Mouse (Mus musculus) hindbrain, postnatal 0 days (tissue): ENCODE data around the gene Fam83c. TPM values are rescaled to one million over a fixed set of nuclear protein-coding genes. Genes with fewer than 3 reads are reported as not detected.

ENCODE experiments used
- ATAC-seq: fragments of 200-750 bp; cut with Nextera tagmentation; 2 replicates; pipeline ENCODE4 v1.8.0; 2017; ENCODE audit warnings: mild to moderate bottlenecking, moderate TSS enrichment, moderate library complexity
- DNase-seq: peaks from one replicate; pipeline ENCODE4 v3.0.0-alpha.2; 2015; ENCODE audit warnings: low spot score
- H3K27ac ChIP-seq: fragments of 300-500 bp; sonication (generic); 2 replicates; pipeline ENCODE4 v1.5.1; 2014; ENCODE audit warnings: mild to moderate bottlenecking
- H3K27me3 ChIP-seq: fragments of 300-500 bp; sonication (generic); 2 replicates; pipeline ENCODE4 v1.6.1; 2014; ENCODE audit warnings: low read length, mixed read lengths; ENCODE audit not compliant: insufficient read depth
- H3K36me3 ChIP-seq: fragments of 300-500 bp; sonication (generic); 2 replicates; pipeline ENCODE4 v1.6.1; 2014; ENCODE audit warnings: low read length, mixed read lengths; ENCODE audit not compliant: insufficient read depth
- H3K4me1 ChIP-seq: fragments of 300-500 bp; sonication (generic); 2 replicates; pipeline ENCODE4 v1.6.1; 2014; ENCODE audit warnings: antibody characterized with exemption, low read length, mixed read lengths; ENCODE audit not compliant: insufficient read depth
- H3K4me2 ChIP-seq: fragments of 300-500 bp; sonication (generic); 2 replicates; pipeline ENCODE4 v1.6.1; 2014; ENCODE audit warnings: low read depth, mild to moderate bottlenecking, low read length, moderate library complexity, mixed read lengths
- H3K4me3 ChIP-seq: fragments of 300-500 bp; sonication (generic); 2 replicates; pipeline ENCODE4 v1.5.1; 2014; ENCODE audit warnings: low read length
- H3K9ac ChIP-seq: fragments of 300-500 bp; sonication (generic); replicated peaks from 2 replicates; pipeline ENCODE4 v1.6.1; 2014; ENCODE audit warnings: mild to moderate bottlenecking, low read length, moderate library complexity, mixed read lengths
- H3K9me3 ChIP-seq: fragments of 300-500 bp; sonication (generic); 2 replicates; pipeline ENCODE4 v1.6.1; 2016; ENCODE audit warnings: low read length, mixed read lengths
- CTCF ChIP-seq: IDR thresholded peaks from 2 replicates; pipeline ENCODE4 v1.5.1; 2016; ENCODE audit warnings: antibody characterized with exemption, control low read depth, low read depth
- WGBS: fragments of 180-500 bp; shearing (Covaris S2); extraction: QIAGEN DNeasy Blood & Tissue Kit; methylation state at CpG from one replicate; pipeline ENCODE4 v1.1.7; 2014; 5-methylcytosine and 5-hydroxymethylcytosine counted together
- polyA plus RNA-seq: library from polyadenylated mRNA; unstranded; fragments of >200 nt; fragmentation: Nextera tagmentation; extraction: Ambion mirVana; gene quantifications from 2 replicates; pipeline ENCODE4 v1.2.1, GENCODE M21; 2015
- total RNA-seq: library from RNA; depleted of rRNA; stranded (reverse); fragments of >200 nt; gene quantifications from 2 replicates; pipeline ENCODE4 v1.2.3, GENCODE M21; 2014; rRNA removed

Gene Fam83c
- total and polyA plus RNA-seq, 2 experiments from 2014 or later = 0.15 TPM; not detected in 1

- 71% methylated on average over 5 of the region's 5 CpGs for WGBS
- Histone ChIP-seq H3K4me1 (0 out of 2 replicates have a peak, but pooled peaks cover 4% of the 10 kb centered on the region), H3K27me3 (no peaks in the 10 kb centered on the region), H3K27ac (no peak overlapping the region), H3K9ac (no peak overlapping the region), H3K36me3 (no peaks in the 10 kb centered on the region), H3K4me2 (no peak overlapping the region), H3K9me3 (no peaks in the 10 kb centered on the region), H3K4me3 (no peak overlapping the region)
- ATAC-seq (no peak), DNase-seq (no peak)
- no peak for TF ChIP-seq CTCF
These were observed 47.7 kb downstream of the Fam83c start for GRCm38 (mm10) chr2:155786905-155787304.

GRCm38 (mm10) chr2:155784534-155784933 lies 50.1 kb downstream of the Fam83c start:
- Histone ChIP-seq H3K9me3 (no peaks in the 10 kb centered on the region), H3K4me2 (no peak overlapping the region), H3K27ac (no peak overlapping the region), H3K9ac (no peak overlapping the region), H3K4me3 (no peak overlapping the region), H3K36me3 (no peaks in the 10 kb centered on the region), H3K4me1 (0 out of 2 replicates have a peak, but pooled peaks cover 4% of the 10 kb centered on the region), H3K27me3 (no peaks in the 10 kb centered on the region)
- 72% methylated on average over 6 of the region's 6 CpGs for WGBS
- DNase-seq (no peak), ATAC-seq (no peak)
- TF ChIP-seq CTCF = no peak

- H3K4me1 ChIP-seq = peaks cover 5% of the 10 kb centered on the region; the same call in 1 of the 2 replicates
- no peak for TF ChIP-seq CTCF
- WGBS = 81% methylated on average over 3 of the region's 3 CpGs
- ATAC-seq (no peak), DNase-seq (no peak)
- no peaks in the 10 kb centered on the region for H3K27me3 ChIP-seq
- H3K9me3 ChIP-seq = no peaks in the 10 kb centered on the region
- no peaks in the 10 kb centered on the region for H3K36me3 ChIP-seq
- no peak overlapping the region for H3K27ac ChIP-seq
- H3K4me2 ChIP-seq = no peak overlapping the region
- H3K4me3 ChIP-seq = no peak overlapping the region
- no peak overlapping the region for H3K9ac ChIP-seq
These were observed 55.1 kb downstream of the Fam83c start for GRCm38 (mm10) chr2:155779506-155779905.

DNA sequence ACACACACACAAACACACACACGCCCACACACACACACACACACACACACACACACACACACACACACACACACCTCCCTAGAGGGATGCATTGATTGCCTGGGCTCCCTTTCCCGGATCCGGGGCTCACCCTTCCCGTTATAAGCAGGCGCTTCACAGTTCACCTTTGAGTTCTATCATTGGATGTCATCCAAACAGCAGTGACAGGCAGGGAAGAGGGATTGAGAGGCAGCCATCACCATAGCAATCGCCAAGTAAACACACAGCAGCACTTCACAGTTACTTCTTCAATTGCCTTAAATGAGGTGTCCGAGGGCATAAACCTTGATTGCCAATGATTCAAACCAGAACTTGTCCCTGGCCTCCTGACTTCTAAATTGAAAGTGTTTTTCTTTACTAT lies 55.6 kb downstream of the Fam83c start:
- Histone ChIP-seq H3K9me3 (no peaks in the 10 kb centered on the region), H3K9ac (no peak overlapping the region), H3K4me3 (no peak overlapping the region), H3K4me1 (peaks cover 5% of the 10 kb centered on the region; the same call in 1 of the 2 replicates), H3K27me3 (no peaks in the 10 kb centered on the region), H3K27ac (no peak overlapping the region), H3K36me3 (no peaks in the 10 kb centered on the region), H3K4me2 (no peak overlapping the region)
- WGBS = 41% methylated on average over 7 of the region's 7 CpGs
- no peak for ATAC-seq
- peak; percentile 40 for DNase-seq
- TF ChIP-seq CTCF = no peak

DNA sequence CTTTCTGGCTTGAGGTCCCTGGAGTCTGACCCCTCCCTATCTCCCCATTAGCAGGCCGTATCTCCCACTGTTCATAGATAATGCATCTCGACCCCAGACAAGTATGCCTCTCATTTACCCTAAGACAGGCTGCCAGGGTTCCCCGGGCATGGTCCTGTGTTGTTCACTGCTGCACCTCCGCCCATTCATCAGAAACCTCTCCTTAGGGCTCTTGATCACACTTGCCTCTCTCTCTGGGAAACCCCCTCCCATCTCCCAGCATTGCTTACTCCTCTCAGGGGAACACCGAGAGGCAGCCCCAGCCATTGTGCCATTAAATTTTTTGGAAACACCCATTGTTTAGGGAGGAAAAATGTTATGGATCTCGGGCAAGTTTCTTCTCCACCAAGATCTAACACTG lies 56.6 kb downstream of the Fam83c start:
- ATAC-seq = no peak
- Histone ChIP-seq H3K4me1 (peaks cover 5% of the 10 kb centered on the region; the same call in 1 of the 2 replicates), H3K36me3 (no peaks in the 10 kb centered on the region), H3K27ac (no peak overlapping the region), H3K9me3 (no peaks in the 10 kb centered on the region), H3K9ac (no peak overlapping the region), H3K27me3 (no peaks in the 10 kb centered on the region), H3K4me2 (peak overlapping the region; percentile 77), H3K4me3 (no peak overlapping the region)
- 46% methylated on average over 6 of the region's 6 CpGs for WGBS
- no peak for TF ChIP-seq CTCF
- no peak for DNase-seq

- no peaks in the 10 kb centered on the region for H3K9me3 ChIP-seq
- peak overlapping the region; percentile 19; the same call in 1 of the 2 replicates for H3K4me3 ChIP-seq
- H3K36me3 ChIP-seq = no peaks in the 10 kb centered on the region
- no peak overlapping the region for H3K9ac ChIP-seq
- peak overlapping the region; percentile 77 for H3K4me2 ChIP-seq
- WGBS = 42% methylated on average over 4 of the region's 4 CpGs
- no peaks in the 10 kb centered on the region for H3K27me3 ChIP-seq
- DNase-seq (no peak), ATAC-seq (no peak)
- H3K27ac ChIP-seq = no peak overlapping the region
- TF ChIP-seq CTCF = no peak
- peaks cover 5% of the 10 kb centered on the region; the same call in 1 of the 2 replicates for H3K4me1 ChIP-seq
These were observed 57.0 kb downstream of the Fam83c start for GRCm38 (mm10) chr2:155777688-155777985.

Other genes with a start within 250 kb of the Fam83c start
- 5.6 and 14.7 TPM in 2 replicates for gene Gss, start 242.0 kb downstream of the Fam83c start, total RNA-seq
- 15.3 and 15.4 TPM in 2 replicates for gene Gss, start 242.0 kb downstream of the Fam83c start, polyA plus RNA-seq
- gene Myh7b, start 223.6 kb downstream of the Fam83c start, total RNA-seq = 0.18 and 3.1 TPM in 2 replicates
- 3.4 and 3.9 TPM in 2 replicates for gene Myh7b, start 223.6 kb downstream of the Fam83c start, polyA plus RNA-seq
- 169 and 172 TPM in 2 replicates for gene Trpc4ap, start 142.5 kb downstream of the Fam83c start, total RNA-seq
- gene Trpc4ap, start 142.5 kb downstream of the Fam83c start, polyA plus RNA-seq = 127 and 129 TPM in 2 replicates
- gene Edem2, start 105.4 kb downstream of the Fam83c start, total RNA-seq = 32.0 and 40.7 TPM in 2 replicates
- gene Edem2, start 105.4 kb downstream of the Fam83c start, polyA plus RNA-seq = 27.9 and 35.2 TPM in 2 replicates
- not detected in 2 replicates for gene Gm17581, start 99.0 kb downstream of the Fam83c start, total RNA-seq
- gene Gm17581, start 99.0 kb downstream of the Fam83c start, polyA plus RNA-seq = not detected in 2 replicates
- 1.1 and 1.4 TPM in 2 replicates for gene Procr, start 83.7 kb downstream of the Fam83c start, total RNA-seq
- gene Procr, start 83.7 kb downstream of the Fam83c start, polyA plus RNA-seq = 1.6 and 2.6 TPM in 2 replicates
- 161 and 179 TPM in 2 replicates for gene Mmp24, start 59.5 kb downstream of the Fam83c start, total RNA-seq
- 12.2 and 12.4 TPM in 2 replicates for gene Mmp24, start 59.5 kb downstream of the Fam83c start, polyA plus RNA-seq
- gene BC029722, start 15.4 kb downstream of the Fam83c start, total RNA-seq = 31.9 and 35.4 TPM in 2 replicates
- 52.2 and 53.4 TPM in 2 replicates for gene BC029722, start 15.4 kb downstream of the Fam83c start, polyA plus RNA-seq
- gene Eif6, start 7.9 kb downstream of the Fam83c start, total RNA-seq = 105 and 110 TPM in 2 replicates
- 138 and 144 TPM in 2 replicates for gene Eif6, start 7.9 kb downstream of the Fam83c start, polyA plus RNA-seq
- 38.0 and 39.4 TPM in 2 replicates for gene Uqcc1, start 95.5 kb upstream of the Fam83c start, total RNA-seq
- 55.6 and 61.4 TPM in 2 replicates for gene Uqcc1, start 95.5 kb upstream of the Fam83c start, polyA plus RNA-seq
- not detected in 2 replicates for gene Gm15557, start 105.9 kb upstream of the Fam83c start, total RNA-seq
- gene Gm15557, start 105.9 kb upstream of the Fam83c start, polyA plus RNA-seq = not detected in 2 replicates
- gene Gdf5, start 110.5 kb upstream of the Fam83c start, total RNA-seq = 1.3 and 3.4 TPM in 2 replicates
- gene Gdf5, start 110.5 kb upstream of the Fam83c start, polyA plus RNA-seq = 0.95 and 1.3 TPM in 2 replicates
- 20.8 and 24.9 TPM in 2 replicates for gene Cep250, start 121.6 kb upstream of the Fam83c start, total RNA-seq
- 11.9 and 13.1 TPM in 2 replicates for gene Cep250, start 121.6 kb upstream of the Fam83c start, polyA plus RNA-seq
- gene 6430550D23Rik, start 173.1 kb upstream of the Fam83c start, total RNA-seq = 0.50 and 1.3 TPM in 2 replicates
- 0.97 and 1.4 TPM in 2 replicates for gene 6430550D23Rik, start 173.1 kb upstream of the Fam83c start, polyA plus RNA-seq
- 288 and 352 TPM in 2 replicates for gene Ergic3, start 173.2 kb upstream of the Fam83c start, total RNA-seq
- 430 and 472 TPM in 2 replicates for gene Ergic3, start 173.2 kb upstream of the Fam83c start, polyA plus RNA-seq
- not detected in 2 replicates for gene Fer1l4, start 218.1 kb upstream of the Fam83c start, total RNA-seq
- 0.15 TPM in 1 of 2 replicates, not detected in the other for gene Fer1l4, start 218.1 kb upstream of the Fam83c start, polyA plus RNA-seq
- 7.9 and 18.5 TPM in 2 replicates for gene Spag4, start 230.3 kb upstream of the Fam83c start, total RNA-seq
- 8.3 and 8.7 TPM in 2 replicates for gene Spag4, start 230.3 kb upstream of the Fam83c start, polyA plus RNA-seq